Mouse (Mus musculus) gastrocnemius, adult 2 months (tissue): ENCODE measurements around the gene Gm45062. TPM values are rescaled to one million over a fixed set of nuclear protein-coding genes. Genes with fewer than 3 reads are reported as not detected.

Source experiments
- DNase-seq: peaks from one replicate; pipeline ENCODE4 v3.0.0; 2022
- H3K27ac ChIP-seq: fragments of 200-600 bp; 2 replicates; pipeline ENCODE4 v1.8.1; 2022; ENCODE audit warnings: mild to moderate bottlenecking
- H3K4me3 ChIP-seq: fragments of 200-600 bp; 2 replicates; pipeline ENCODE4 v1.8.1; 2022; ENCODE audit warnings: mild to moderate bottlenecking, moderate library complexity
- CTCF ChIP-seq: fragments of 200-600 bp; IDR thresholded peaks from 2 replicates; pipeline ENCODE4 v1.8.1; 2022; ENCODE audit warnings: antibody characterized with exemption, mild to moderate bottlenecking, moderate library complexity
- intact Hi-C: fragments of 180-260 bp; cut with DNase I; formaldehyde crosslinking; loops from one replicate; pipeline ENCODE4 v1.15.1; 2025
- total RNA-seq, 2 experiments: library from RNA; stranded (reverse); gene quantifications; 2 replicates each; pipeline ENCODE4 v1.2.3; 2021

Gene Gm45062
- total RNA-seq, 2 experiments from 2014 or later: 0.67 TPM; not detected in 1

DNA sequence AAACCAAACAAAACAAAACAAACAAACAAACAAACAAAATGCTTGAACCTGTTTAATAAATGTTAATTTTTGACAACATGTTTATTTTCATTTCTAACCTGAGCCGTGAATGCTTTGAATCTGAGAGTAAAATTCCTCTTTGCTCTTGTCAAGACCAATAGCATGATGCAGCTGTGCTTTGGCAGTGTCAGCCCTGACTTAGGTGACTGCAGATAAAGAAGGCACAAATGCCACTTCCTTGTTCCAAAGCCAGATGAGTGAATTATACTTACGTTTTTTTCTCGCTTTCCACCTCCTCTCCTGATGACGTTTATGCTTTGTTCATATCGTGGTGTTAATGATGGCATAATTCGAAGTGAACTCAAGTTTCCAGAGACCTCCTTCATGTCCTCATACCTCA is 131.0 kb downstream of the Gm45062 start:
- no peak for TF ChIP-seq CTCF
- Histone ChIP-seq H3K4me3 (no peak overlapping the region), H3K27ac (no peak overlapping the region)
- intact Hi-C loops: no loop called here
- no peak for DNase-seq

DNA sequence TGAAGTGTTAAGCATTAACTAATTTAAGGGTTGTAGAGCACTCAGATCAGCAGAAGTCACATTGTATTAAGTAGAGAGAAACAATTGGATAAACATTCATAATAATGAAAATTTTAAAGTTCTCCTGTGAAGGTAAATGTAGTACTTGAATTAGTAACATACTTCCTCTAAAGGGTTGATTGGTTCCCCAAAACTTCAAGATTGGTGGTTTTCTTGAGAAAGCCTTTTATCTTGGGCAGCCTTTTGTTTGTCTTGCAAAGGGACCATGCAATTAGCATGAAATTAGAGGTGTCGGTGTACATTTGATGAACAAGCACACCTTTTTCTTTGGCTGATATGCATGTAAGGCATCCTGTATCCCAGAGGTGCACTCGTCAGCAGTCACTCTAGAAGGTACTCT is 131.7 kb downstream of the Gm45062 start:
- Histone ChIP-seq H3K27ac (no peak overlapping the region), H3K4me3 (no peak overlapping the region)
- no peak for TF ChIP-seq CTCF
- intact Hi-C loops: no loop called here
- no peak for DNase-seq

DNA sequence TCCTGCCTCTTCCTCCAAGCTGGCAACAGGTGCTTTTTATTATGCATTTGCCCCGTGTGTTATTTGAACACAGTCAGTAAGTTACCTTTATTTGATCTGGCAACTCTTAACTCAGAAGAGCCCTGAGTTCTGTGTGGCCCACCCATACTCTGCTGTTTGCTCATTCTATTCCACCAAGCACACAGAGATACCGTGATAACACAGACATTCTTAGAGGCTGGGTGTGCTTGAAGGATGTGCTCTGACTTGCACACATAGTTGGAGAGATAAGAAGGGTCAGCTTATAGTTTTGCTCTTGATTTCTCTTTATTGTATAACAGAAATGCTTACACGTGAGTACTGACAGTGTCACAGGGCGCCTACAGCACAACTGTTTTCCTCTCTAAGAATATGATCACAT is 133.8 kb downstream of the Gm45062 start:
- Histone ChIP-seq H3K27ac (no peak overlapping the region), H3K4me3 (no peak overlapping the region)
- intact Hi-C loops: no loop called here
- no peak for DNase-seq
- TF ChIP-seq CTCF: no peak

DNA sequence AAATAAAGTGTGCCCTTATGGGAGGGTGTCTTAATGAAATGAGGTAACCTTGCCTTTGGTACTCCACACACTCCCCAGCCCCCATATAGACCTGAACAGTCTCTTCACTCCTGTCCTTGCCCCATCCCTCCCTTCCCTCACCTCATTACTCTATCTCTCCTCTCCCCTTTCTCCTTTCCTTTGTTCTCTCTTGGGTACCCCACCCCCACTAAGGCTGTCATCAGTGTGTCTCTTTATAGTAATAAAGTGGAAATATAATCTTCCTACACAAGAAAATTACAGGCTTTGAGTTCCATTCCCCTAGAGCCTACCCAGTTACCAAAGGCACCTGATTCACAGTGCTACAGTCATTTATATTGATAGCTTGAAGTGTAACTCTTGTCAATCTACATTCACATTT is 134.8 kb downstream of the Gm45062 start:
- Histone ChIP-seq H3K27ac (no peak overlapping the region), H3K4me3 (no peak overlapping the region)
- DNase-seq: no peak
- no peak for TF ChIP-seq CTCF
- intact Hi-C loops: no loop called here

DNA sequence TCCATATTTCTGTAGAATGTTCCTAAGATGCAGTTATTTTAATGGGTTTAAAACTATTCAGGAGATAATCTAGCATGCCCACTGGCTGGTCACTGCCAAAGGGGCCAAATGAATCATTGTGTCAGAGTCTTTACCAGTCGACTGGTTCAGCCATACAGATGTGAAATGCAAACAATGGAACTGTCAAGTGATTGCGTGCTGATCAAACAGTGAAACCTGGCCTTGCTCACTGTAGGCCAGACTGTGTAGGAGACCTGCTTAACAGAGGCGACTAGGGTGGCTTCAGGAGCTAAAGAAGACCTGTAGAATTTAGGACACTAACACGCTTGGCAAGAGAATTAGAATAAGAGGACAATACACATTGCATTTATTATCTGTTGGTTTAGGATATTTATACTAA is 135.8 kb downstream of the Gm45062 start:
- DNase-seq: no peak
- Histone ChIP-seq H3K4me3 (no peak overlapping the region), H3K27ac (no peak overlapping the region)
- intact Hi-C loops: no loop called here
- no peak for TF ChIP-seq CTCF

DNA sequence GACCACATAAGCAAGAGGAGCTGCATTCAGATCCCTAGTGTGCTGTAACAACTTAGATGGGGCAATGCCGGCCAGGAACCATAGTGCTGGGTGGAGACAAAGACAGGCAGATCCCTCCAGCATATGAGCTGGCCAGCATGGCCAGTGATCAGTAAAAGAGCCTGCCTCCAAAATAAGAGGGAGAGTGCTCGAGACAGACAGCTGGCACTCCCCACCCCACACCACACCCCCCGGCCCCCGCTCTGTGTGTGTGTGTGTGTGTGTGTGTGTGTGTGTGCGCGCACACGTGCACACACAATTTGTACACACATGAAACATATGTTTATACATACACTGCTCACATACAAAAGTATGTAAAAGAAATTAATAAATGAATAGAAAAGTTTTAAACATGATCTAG is 138.0 kb downstream of the Gm45062 start:
- no peak for TF ChIP-seq CTCF
- Histone ChIP-seq H3K27ac (no peak overlapping the region), H3K4me3 (no peak overlapping the region)
- DNase-seq: no peak
- intact Hi-C loops: no loop called here

DNA sequence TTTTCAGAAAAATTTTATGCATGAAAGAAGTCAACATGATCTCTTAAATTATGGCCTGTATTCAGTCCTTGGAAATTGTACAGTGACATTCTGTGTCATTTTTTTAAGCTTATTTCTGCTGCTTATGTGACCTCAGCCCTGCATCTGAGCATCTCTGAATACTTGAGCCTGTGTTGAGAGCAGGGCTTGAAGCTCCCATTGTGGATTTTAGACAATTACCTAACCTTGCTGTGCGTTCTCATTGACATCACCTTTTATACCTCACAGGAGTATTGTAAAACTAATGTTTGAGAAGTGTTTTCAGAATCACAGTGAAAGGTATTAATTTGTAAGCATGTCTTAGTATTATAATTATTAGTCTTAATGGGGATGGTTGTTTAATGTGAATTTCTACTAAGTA is 140.5 kb downstream of the Gm45062 start:
- intact Hi-C loops: no loop called here
- no peak for TF ChIP-seq CTCF
- no peak for DNase-seq
- Histone ChIP-seq H3K27ac (no peak overlapping the region), H3K4me3 (no peak overlapping the region)

GRCm38 (mm10) chr6:8403127-8403526 is 143.9 kb downstream of the Gm45062 start:
- DNase-seq: no peak
- Histone ChIP-seq H3K27ac (no peak overlapping the region), H3K4me3 (no peak overlapping the region)
- intact Hi-C loops: no loop called here
- no peak for TF ChIP-seq CTCF

GRCm38 (mm10) chr6:8405844-8406243 is 146.6 kb downstream of the Gm45062 start:
- no peak overlapping the region for H3K27ac ChIP-seq
- intact Hi-C loops: no loop called here
- DNase-seq: no peak
- no peak overlapping the region for H3K4me3 ChIP-seq
- no peak for TF ChIP-seq CTCF

- DNase-seq: no peak
- no peak overlapping the region for H3K4me3 ChIP-seq
- no peak for TF ChIP-seq CTCF
- no peak overlapping the region for H3K27ac ChIP-seq
- intact Hi-C loops: no loop called here
Measured at GRCm38 (mm10) chr6:8408332-8408731, 149.1 kb downstream of the Gm45062 start.

DNA sequence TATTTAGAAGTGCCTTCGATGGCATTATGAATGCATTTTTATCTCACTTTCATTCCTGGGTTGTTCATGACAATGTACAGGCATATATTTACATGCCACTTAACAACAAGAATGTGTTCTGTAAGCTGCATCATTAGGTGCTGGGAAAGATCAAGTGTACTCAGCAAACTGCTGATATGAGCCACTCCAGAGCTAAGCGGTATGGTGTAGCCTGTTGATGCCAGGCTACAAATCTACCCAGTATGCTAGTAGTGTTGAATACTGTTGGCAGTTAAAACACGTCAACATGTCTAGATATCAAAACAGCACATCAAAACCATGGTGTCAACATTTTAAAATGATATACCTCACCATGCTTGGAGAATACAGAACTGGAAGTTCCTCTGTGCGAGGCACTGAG is 150.6 kb downstream of the Gm45062 start:
- intact Hi-C loops: loop anchor here (10.0 kb wide), 1 partner anchor 95 kb away; the partner anchor contains the start of gene Glcci1
- H3K4me3 ChIP-seq: no peak overlapping the region
- no peak overlapping the region for H3K27ac ChIP-seq
- no peak for TF ChIP-seq CTCF
- no peak for DNase-seq

DNA sequence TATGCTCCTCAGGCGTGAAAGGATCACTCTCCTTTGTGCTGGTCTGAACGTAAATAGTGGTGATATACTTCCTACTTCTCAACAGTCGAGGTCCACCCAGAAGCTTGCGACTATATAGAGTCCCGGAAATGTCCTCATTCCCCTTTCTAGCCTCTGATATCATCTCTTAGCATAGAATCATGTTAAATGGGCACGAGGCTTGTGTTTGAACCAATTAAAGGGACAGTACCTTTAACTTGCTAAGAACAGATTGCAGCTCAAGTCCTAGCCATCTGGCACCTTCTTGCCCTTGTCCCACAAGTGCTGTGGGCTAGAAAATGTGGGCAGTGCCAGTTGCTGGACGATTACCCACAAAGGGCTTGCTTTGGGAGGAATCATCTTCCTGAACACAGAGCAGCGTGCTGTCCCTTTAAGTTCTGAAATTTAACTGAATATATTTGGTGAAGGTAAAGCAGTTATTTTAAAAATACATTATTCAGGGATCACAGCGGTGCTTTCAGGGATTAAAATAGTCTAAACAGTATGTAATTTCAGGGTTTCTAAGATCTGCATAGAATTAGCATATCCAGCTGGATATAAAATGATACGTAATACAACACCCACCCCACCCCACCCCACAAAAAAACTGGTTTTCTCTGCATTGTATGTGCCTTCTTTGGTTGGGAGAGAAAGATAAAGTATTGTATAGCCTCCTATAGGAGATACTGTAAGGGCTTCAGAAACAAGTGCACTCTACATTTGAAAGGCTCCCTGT is 153.8 kb downstream of the Gm45062 start:
- peak overlapping the region; percentile 16; the same call in 1 of the 2 replicates for H3K4me3 ChIP-seq
- intact Hi-C loops: loop anchor here (10.0 kb wide), 1 partner anchor 92 kb away; the partner anchor contains the start of gene Glcci1
- no peak for TF ChIP-seq CTCF
- H3K27ac ChIP-seq: no peak overlapping the region; the same call in 1 of the 2 replicates
- no peak for DNase-seq

DNA sequence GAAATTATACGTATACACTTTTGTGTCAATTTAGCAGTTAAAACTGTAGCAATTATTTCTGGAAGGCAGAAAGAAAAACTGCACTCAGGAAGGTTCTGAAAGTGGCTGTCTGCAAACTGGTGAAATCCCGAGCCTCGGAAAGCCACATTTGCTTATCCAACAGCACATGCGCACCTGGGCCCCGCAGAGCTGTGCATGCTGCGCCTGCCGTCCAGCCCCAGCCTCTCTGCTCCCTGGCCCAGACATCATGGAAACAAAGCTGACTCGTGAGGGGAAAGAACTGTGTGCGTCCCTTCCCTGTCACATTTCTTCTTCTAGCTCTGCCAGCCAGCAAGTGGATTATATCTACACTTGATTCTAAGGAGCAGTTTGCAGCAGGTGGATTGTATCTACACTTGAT is 154.8 kb downstream of the Gm45062 start:
- intact Hi-C loops: loop anchor here (10.0 kb wide), 1 partner anchor 91 kb away; the partner anchor contains the start of gene Glcci1
- Histone ChIP-seq H3K4me3 (no peak overlapping the region), H3K27ac (no peak overlapping the region)
- no peak for TF ChIP-seq CTCF
- no peak for DNase-seq

- no peak overlapping the region for H3K27ac ChIP-seq
- no peak for TF ChIP-seq CTCF
- DNase-seq: no peak
- no peak overlapping the region for H3K4me3 ChIP-seq
- intact Hi-C loops: loop anchor here (10.0 kb wide), 1 partner anchor 89 kb away; the partner anchor contains the start of gene Glcci1
Measured at GRCm38 (mm10) chr6:8415823-8416222, 156.6 kb downstream of the Gm45062 start.
